Mouse (Mus musculus) ES-E14 (cell line): ENCODE measurements around the gene Zfp787. TPM values are rescaled to one million over a fixed set of nuclear protein-coding genes. Genes with fewer than 3 reads are reported as not detected.

Experiments used
- DNase-seq: peaks from one replicate; pipeline ENCODE4 v3.0.0-alpha.2; 2013; ENCODE audit warnings: low read depth, low spot score
- H3K27ac ChIP-seq: 2 replicates; pipeline ENCODE4 v1.5.1; 2012; ENCODE audit warnings: low read depth, mild to moderate bottlenecking, low read length, moderate library complexity, mixed read lengths; ENCODE audit not compliant: poor library complexity, insufficient read depth, severe bottlenecking
- H3K36me3 ChIP-seq: 2 replicates; pipeline ENCODE4 v1.6.1; 2012; ENCODE audit warnings: mild to moderate bottlenecking, low read length, moderate library complexity, mixed read lengths; ENCODE audit not compliant: control insufficient read depth, poor library complexity, insufficient read depth, severe bottlenecking
- H3K4me1 ChIP-seq, 2 experiments: fragments of 150-350 bp in 1 of 2; sonication (generic) in 1 of 2; 2 replicates each; pipeline ENCODE4 v1.6.1; 2012; ENCODE audit warnings: low read length in 2 of 2, mild to moderate bottlenecking in 1 of 2, mixed read lengths in 1 of 2; ENCODE audit not compliant: control insufficient read depth in 2 of 2, insufficient read depth in 2 of 2, poor library complexity in 1 of 2
- H3K4me3 ChIP-seq, 2 experiments: fragments of 150-350 bp in 1 of 2; sonication (generic) in 1 of 2; 2 replicates each; pipeline ENCODE4 v1.5.1; 2012; ENCODE audit warnings: low read length in 2 of 2, low read depth in 1 of 2, mild to moderate bottlenecking in 1 of 2, mixed read lengths in 1 of 2; ENCODE audit not compliant: insufficient read depth in 1 of 2, poor library complexity in 1 of 2, severe bottlenecking in 1 of 2
- H3K9ac ChIP-seq: 2 replicates; pipeline ENCODE4 v1.6.1; 2012; ENCODE audit warnings: low read depth, mild to moderate bottlenecking, low read length, mixed read lengths; ENCODE audit not compliant: poor library complexity, insufficient read depth, severe bottlenecking
- H3K9me3 ChIP-seq: fragments of 150-350 bp; sonication (generic); 2 replicates; pipeline ENCODE4 v1.6.1; 2012; ENCODE audit warnings: low read depth, mild to moderate bottlenecking, low read length; ENCODE audit not compliant: control insufficient read depth, insufficient read depth
- CHD2 ChIP-seq: IDR thresholded peaks from 2 replicates; pipeline ENCODE4 v1.6.1; 2014; ENCODE audit warnings: mild to moderate bottlenecking, low read depth, low read length, inconsistent platforms
- HCFC1 ChIP-seq: IDR thresholded peaks from 2 replicates; pipeline ENCODE4 v1.6.1; 2012; ENCODE audit warnings: low read length, inconsistent platforms, borderline replicate concordance; ENCODE audit not compliant: insufficient read depth
- MAFK ChIP-seq: IDR thresholded peaks from 2 replicates; pipeline ENCODE4 v1.6.1; 2014; ENCODE audit warnings: mild to moderate bottlenecking, low read depth, low read length, inconsistent platforms; ENCODE audit not compliant: insufficient read depth
- ZC3H11A ChIP-seq: IDR thresholded peaks from 2 replicates; pipeline ENCODE4 v1.6.1; 2012; ENCODE audit warnings: low read depth, mild to moderate bottlenecking, inconsistent platforms, low read length, borderline replicate concordance
- ZNF384 ChIP-seq: IDR thresholded peaks from 2 replicates; pipeline ENCODE4 v1.6.1; 2012; ENCODE audit warnings: low read depth, low read length, inconsistent platforms
- in situ Hi-C, 2 experiments: fragments of 600-800 bp; cut with MboI; formaldehyde crosslinking; loops; one replicate each; pipeline ENCODE4 v1.15.1; 2025; ENCODE audit warnings: low sequenced_read_pairs in 2 of 2, inconsistent platforms in 1 of 2; ENCODE audit not compliant: unreplicated experiment in 2 of 2
- total RNA-seq: library from RNA; depleted of rRNA; stranded (reverse); fragments of 300-350 nt; gene quantifications from 2 replicates; pipeline ENCODE4 v1.2.3, GENCODE M21; 2012

Gene Zfp787
- total RNA-seq, 1 experiment: 20.9 TPM

DNA sequence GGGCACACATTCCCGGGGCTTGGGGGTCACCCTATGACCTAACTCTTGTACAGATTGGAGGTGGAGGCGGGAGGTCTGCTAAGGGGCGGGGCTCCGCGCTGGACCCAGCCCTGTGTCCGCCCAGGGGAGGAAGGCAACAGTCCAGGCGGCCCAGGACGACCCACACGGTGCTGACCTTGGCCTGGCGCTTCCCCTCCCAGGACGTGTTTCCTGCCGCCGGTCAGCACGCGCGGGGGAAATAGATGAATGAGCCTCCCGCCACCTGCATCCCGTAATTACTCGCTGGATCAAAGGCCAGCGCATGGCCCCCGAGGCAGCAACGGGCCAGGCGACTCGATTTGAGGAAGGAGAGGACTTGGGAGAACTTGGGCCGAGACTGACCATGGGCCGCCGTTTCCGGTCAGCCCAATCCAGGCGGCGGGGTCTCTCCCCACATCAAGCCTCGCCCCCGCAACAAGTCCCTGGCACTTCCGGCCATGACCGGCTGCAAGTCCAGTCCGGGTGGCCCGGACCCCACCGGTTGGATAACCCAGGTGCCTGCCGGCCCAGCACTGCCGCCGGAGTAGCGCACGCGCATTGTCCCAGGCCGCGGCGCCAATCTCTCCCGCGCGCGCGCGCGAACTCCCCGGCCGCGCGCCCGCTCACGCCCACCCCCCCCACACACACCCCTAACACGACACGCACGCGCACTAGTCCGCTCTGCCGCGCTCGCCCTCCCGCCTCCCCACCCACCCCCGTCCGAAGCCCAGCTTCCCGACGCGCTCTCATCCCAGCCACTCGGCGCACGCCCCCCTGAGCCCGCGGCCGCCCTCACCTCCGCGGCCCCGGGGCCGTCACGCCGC lies 545 bp downstream of the Zfp787 start:
- Histone ChIP-seq H3K9me3 (no peaks in the 10 kb centered on the region), H3K9ac (peak overlapping the region; percentile 94), H3K27ac (peak overlapping the region; percentile 88), H3K4me1 (peaks cover 0 to 2% of the 10 kb centered on the region in 2 experiments; a peak in 2 of 4 replicates), H3K4me3 (peak overlapping the region; percentile 91 to 96), H3K36me3 (no peaks in the 10 kb centered on the region)
- TF ChIP-seq CHD2: no peak
- TF ChIP-seq HCFC1: no peak
- TF ChIP-seq ZNF384: no peak
- TF ChIP-seq MAFK: no peak
- no peak for TF ChIP-seq ZC3H11A
- in situ Hi-C loops: no loop called here
- DNase-seq: peak; percentile 60

GRCm38 (mm10) chr7:6154164-6154563 lies 1.6 kb downstream of the Zfp787 start:
- Histone ChIP-seq H3K9ac (peak overlapping the region; percentile 94; the same call in 1 of the 2 replicates), H3K27ac (no peak overlapping the region), H3K36me3 (no peaks in the 10 kb centered on the region), H3K4me3 (peak overlapping the region in 1 of 2 experiments; percentile 96; a peak in 1 of 4 replicates), H3K9me3 (no peaks in the 10 kb centered on the region), H3K4me1 (peaks cover 1 to 2% of the 10 kb centered on the region in 2 experiments; a peak in 2 of 4 replicates)
- no peak for DNase-seq
- in situ Hi-C loops: no loop called here
- TF ChIP-seq MAFK (no peak), HCFC1 (no peak), CHD2 (no peak), ZC3H11A (no peak), ZNF384 (no peak)

DNA sequence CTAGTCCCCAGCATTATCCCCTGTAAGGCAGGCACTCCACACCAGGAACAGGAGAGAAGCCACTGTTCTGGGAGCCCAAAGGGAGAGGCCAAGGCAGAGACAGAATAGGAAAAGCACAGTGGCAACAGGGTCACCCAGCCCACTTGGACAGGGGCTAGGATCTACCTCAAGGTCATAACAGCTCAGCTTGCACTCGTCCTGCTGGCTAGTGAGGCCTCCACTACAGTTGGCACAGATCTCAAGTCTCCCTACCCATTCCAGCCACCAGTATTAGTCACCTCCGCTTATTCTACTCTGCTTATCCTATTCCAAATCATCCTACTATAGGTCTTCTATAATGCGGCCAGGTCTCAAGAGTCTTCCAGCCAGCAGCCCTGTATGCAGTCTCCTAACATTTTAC lies 2.7 kb downstream of the Zfp787 start:
- no peaks in the 10 kb centered on the region for H3K36me3 ChIP-seq
- no peak overlapping the region for H3K9ac ChIP-seq
- TF ChIP-seq MAFK (no peak), HCFC1 (no peak), CHD2 (no peak), ZC3H11A (no peak), ZNF384 (no peak)
- H3K4me1 ChIP-seq: peaks cover 2 to 5% of the 10 kb centered on the region in 2 experiments; a peak in 3 of 4 replicates
- no peaks in the 10 kb centered on the region for H3K9me3 ChIP-seq
- no peak for DNase-seq
- H3K4me3 ChIP-seq: no peak overlapping the region
- no peak overlapping the region for H3K27ac ChIP-seq
- in situ Hi-C loops: no loop called here

GRCm38 (mm10) chr7:6152036-6152435 lies 3.8 kb downstream of the Zfp787 start:
- Histone ChIP-seq H3K36me3 (no peaks in the 10 kb centered on the region), H3K9ac (no peak overlapping the region), H3K4me3 (no peak overlapping the region), H3K27ac (no peak overlapping the region), H3K4me1 (peaks cover 2 to 5% of the 10 kb centered on the region in 2 experiments; a peak in 3 of 4 replicates), H3K9me3 (no peaks in the 10 kb centered on the region)
- no peak for TF ChIP-seq MAFK
- no peak for TF ChIP-seq ZNF384
- no peak for TF ChIP-seq ZC3H11A
- no peak for TF ChIP-seq HCFC1
- no peak for TF ChIP-seq CHD2
- in situ Hi-C loops: no loop called here
- no peak for DNase-seq
